Mouse (Mus musculus) brown adipose tissue, adult 24 weeks (tissue): ENCODE results near the gene Cnn2. TPM values are rescaled to one million over a fixed set of nuclear protein-coding genes. Genes with fewer than 3 reads are reported as not detected.

ENCODE experiments used
- polyA plus RNA-seq: library from polyadenylated mRNA; stranded (reverse); fragments of >200 nt; gene quantifications from 2 replicates; pipeline ENCODE4 v1.2.4, GENCODE M21; 2012; ENCODE audit not compliant: missing spikeins, insufficient read depth, insufficient read length

Cnn2 gene
- polyA plus RNA-seq, 1 experiment: 6.4 TPM

Other genes with a start within 250 kb of the Cnn2 start
- 20.1 and 32.1 TPM in 2 replicates for gene Polrmt, start 242.0 kb upstream of the Cnn2 start, polyA plus RNA-seq
- not detected in 2 replicates for gene Fgf22, start 233.5 kb upstream of the Cnn2 start, polyA plus RNA-seq
- gene Rnf126, start 221.6 kb upstream of the Cnn2 start, polyA plus RNA-seq: 23.3 and 27.2 TPM in 2 replicates
- gene Fstl3, start 211.3 kb upstream of the Cnn2 start, polyA plus RNA-seq: 0.96 and 1.3 TPM in 2 replicates
- gene Prss57, start 197.6 kb upstream of the Cnn2 start, polyA plus RNA-seq: not detected in 2 replicates
- gene Palm, start 195.0 kb upstream of the Cnn2 start, polyA plus RNA-seq: 12.4 and 18.7 TPM in 2 replicates
- gene Misp, start 167.6 kb upstream of the Cnn2 start, polyA plus RNA-seq: not detected in 2 replicates
- 45.6 and 50.5 TPM in 2 replicates for gene Ptbp1, start 134.2 kb upstream of the Cnn2 start, polyA plus RNA-seq
- 1.4 and 1.7 TPM in 2 replicates for gene Prtn3, start 114.1 kb upstream of the Cnn2 start, polyA plus RNA-seq
- 1.3 TPM in 1 of 2 replicates, not detected in the other for gene Plppr3, start 114.0 kb upstream of the Cnn2 start, polyA plus RNA-seq
- not detected in 2 replicates for gene Elane, start 102.3 kb upstream of the Cnn2 start, polyA plus RNA-seq
- 1,172 and 3,758 TPM in 2 replicates for gene Cfd, start 97.7 kb upstream of the Cnn2 start, polyA plus RNA-seq
- 11.2 and 12.9 TPM in 2 replicates for gene Med16, start 79.7 kb upstream of the Cnn2 start, polyA plus RNA-seq
- gene Gm26602, start 77.7 kb upstream of the Cnn2 start, polyA plus RNA-seq: not detected in 2 replicates
- 0.38 and 0.63 TPM in 2 replicates for gene Kiss1r, start 71.6 kb upstream of the Cnn2 start, polyA plus RNA-seq
- gene R3hdm4, start 67.4 kb upstream of the Cnn2 start, polyA plus RNA-seq: 55.0 and 60.7 TPM in 2 replicates
- gene Arid3a, start 61.5 kb upstream of the Cnn2 start, polyA plus RNA-seq: 1.3 and 2.9 TPM in 2 replicates
- 25.6 and 44.7 TPM in 2 replicates for gene Wdr18, start 28.4 kb upstream of the Cnn2 start, polyA plus RNA-seq
- gene Grin3b, start 17.9 kb upstream of the Cnn2 start, polyA plus RNA-seq: not detected in 2 replicates
- 69.8 and 75.4 TPM in 2 replicates for gene Tmem259, start 4.3 kb upstream of the Cnn2 start, polyA plus RNA-seq
- gene Abca7, start 7.9 kb downstream of the Cnn2 start, polyA plus RNA-seq: 5.1 and 5.4 TPM in 2 replicates
- gene Arhgap45, start 28.1 kb downstream of the Cnn2 start, polyA plus RNA-seq: 1.8 and 2.6 TPM in 2 replicates
- gene Polr2e, start 51.2 kb downstream of the Cnn2 start, polyA plus RNA-seq: 78.3 and 85.8 TPM in 2 replicates
- gene Gpx4, start 58.6 kb downstream of the Cnn2 start, polyA plus RNA-seq: 2,282 and 3,621 TPM in 2 replicates
- gene Sbno2, start 117.0 kb downstream of the Cnn2 start, polyA plus RNA-seq: 14.3 and 16.2 TPM in 2 replicates
- 113 and 121 TPM in 2 replicates for gene Stk11, start 127.2 kb downstream of the Cnn2 start, polyA plus RNA-seq
- 1,146 and 1,395 TPM in 2 replicates for gene Atp5d, start 150.0 kb downstream of the Cnn2 start, polyA plus RNA-seq
- 1.1 and 1.5 TPM in 2 replicates for gene Cbarp, start 152.3 kb downstream of the Cnn2 start, polyA plus RNA-seq
- gene Midn, start 159.7 kb downstream of the Cnn2 start, polyA plus RNA-seq: 25.5 and 31.6 TPM in 2 replicates
- 15.1 and 27.5 TPM in 2 replicates for gene Cirbp, start 177.4 kb downstream of the Cnn2 start, polyA plus RNA-seq
- 10.9 and 14.9 TPM in 2 replicates for gene 1600002K03Rik, start 184.4 kb downstream of the Cnn2 start, polyA plus RNA-seq
- gene Efna2, start 190.9 kb downstream of the Cnn2 start, polyA plus RNA-seq: 1.0 and 1.1 TPM in 2 replicates
- 9.7 and 11.1 TPM in 2 replicates for gene Mum1, start 237.8 kb downstream of the Cnn2 start, polyA plus RNA-seq